Mouse (Mus musculus): ENCODE data around the gene Pde11a.

The Pde11a gene

GRCm38 (mm10) chr2:76076838-76077237, 261.7 kb downstream of the Pde11a start:
- no peaks in the 10 kb centered on the region for H3K36me3 ChIP-seq (ENCODE audit: control insufficient read depth, insufficient read depth, low read length, poor library complexity, severe bottlenecking)
- DNase-seq (ENCODE audit: low read depth, low spot score) = no peak
- H3K27me3 ChIP-seq (ENCODE audit: control insufficient read depth, insufficient read depth, low read length, poor library complexity, severe bottlenecking) = no peaks in the 10 kb centered on the region

- no peaks in the 10 kb centered on the region for H3K36me3 ChIP-seq (ENCODE audit: control insufficient read depth, insufficient read depth, low read length, poor library complexity, severe bottlenecking)
- DNase-seq (ENCODE audit: low read depth, low spot score) = no peak
- H3K27me3 ChIP-seq (ENCODE audit: control insufficient read depth, insufficient read depth, low read length, poor library complexity, severe bottlenecking) = no peaks in the 10 kb centered on the region
Observed at GRCm38 (mm10) chr2:76076047-76076446, 262.5 kb downstream of the Pde11a start.

- no peak for DNase-seq (ENCODE audit: low read depth, low spot score)
- no peaks in the 10 kb centered on the region for H3K36me3 ChIP-seq (ENCODE audit: control insufficient read depth, insufficient read depth, low read length, poor library complexity, severe bottlenecking)
- no peaks in the 10 kb centered on the region for H3K27me3 ChIP-seq (ENCODE audit: control insufficient read depth, insufficient read depth, low read length, poor library complexity, severe bottlenecking)
Observed at GRCm38 (mm10) chr2:76073079-76073478, 265.5 kb downstream of the Pde11a start.

GRCm38 (mm10) chr2:76070432-76071306, 267.9 kb downstream of the Pde11a start:
- peak; percentile 67 for DNase-seq (ENCODE audit: low read depth, low spot score)

GRCm38 (mm10) chr2:76069238-76069637, 269.3 kb downstream of the Pde11a start:
- DNase-seq (ENCODE audit: low read depth, low spot score) = no peak
- H3K36me3 ChIP-seq (ENCODE audit: control insufficient read depth, insufficient read depth, low read length, poor library complexity, severe bottlenecking) = no peaks in the 10 kb centered on the region
- no peaks in the 10 kb centered on the region for H3K27me3 ChIP-seq (ENCODE audit: control insufficient read depth, insufficient read depth, low read length, poor library complexity, severe bottlenecking)

More at GRCm38 (mm10) chr2:76070432-76071306, 267.9 kb downstream of the Pde11a start:
- H3K36me3 ChIP-seq (ENCODE audit: control insufficient read depth, insufficient read depth, low read length, poor library complexity, severe bottlenecking) = no peaks in the 10 kb centered on the region
- no peaks in the 10 kb centered on the region for H3K27me3 ChIP-seq (ENCODE audit: control insufficient read depth, insufficient read depth, low read length, poor library complexity, severe bottlenecking)

GRCm38 (mm10) chr2:76068155-76068554, 270.4 kb downstream of the Pde11a start:
- no peak for DNase-seq (ENCODE audit: low read depth, low spot score)
- H3K27me3 ChIP-seq (ENCODE audit: control insufficient read depth, insufficient read depth, low read length, poor library complexity, severe bottlenecking) = no peaks in the 10 kb centered on the region
- no peaks in the 10 kb centered on the region for H3K36me3 ChIP-seq (ENCODE audit: control insufficient read depth, insufficient read depth, low read length, poor library complexity, severe bottlenecking)

- no peak for DNase-seq (ENCODE audit: low read depth, low spot score)
- H3K36me3 ChIP-seq (ENCODE audit: control insufficient read depth, insufficient read depth, low read length, poor library complexity, severe bottlenecking) = no peaks in the 10 kb centered on the region
- no peaks in the 10 kb centered on the region for H3K27me3 ChIP-seq (ENCODE audit: control insufficient read depth, insufficient read depth, low read length, poor library complexity, severe bottlenecking)
Observed at GRCm38 (mm10) chr2:76067144-76067543, 271.4 kb downstream of the Pde11a start.

- Histone ChIP-seq H3K36me3 (ENCODE audit: control insufficient read depth, insufficient read depth, low read length, poor library complexity, severe bottlenecking) (no peaks in the 10 kb centered on the region), H3K27me3 (ENCODE audit: control insufficient read depth, insufficient read depth, low read length, poor library complexity, severe bottlenecking) (no peaks in the 10 kb centered on the region)
- no peak for DNase-seq (ENCODE audit: low read depth, low spot score)
Observed at GRCm38 (mm10) chr2:76065292-76065691, 273.3 kb downstream of the Pde11a start.

- peak; percentile 11 for DNase-seq (ENCODE audit: low read depth, low spot score)
- Histone ChIP-seq H3K27me3 (ENCODE audit: control insufficient read depth, insufficient read depth, low read length, poor library complexity, severe bottlenecking) (no peaks in the 10 kb centered on the region), H3K36me3 (ENCODE audit: control insufficient read depth, insufficient read depth, low read length, poor library complexity, severe bottlenecking) (no peaks in the 10 kb centered on the region)
Observed at GRCm38 (mm10) chr2:76064078-76064477, 274.5 kb downstream of the Pde11a start.

- Histone ChIP-seq H3K27me3 (ENCODE audit: control insufficient read depth, insufficient read depth, low read length, poor library complexity, severe bottlenecking) (no peaks in the 10 kb centered on the region), H3K36me3 (ENCODE audit: control insufficient read depth, insufficient read depth, low read length, poor library complexity, severe bottlenecking) (no peaks in the 10 kb centered on the region)
- DNase-seq (ENCODE audit: low read depth, low spot score) = no peak
Observed at GRCm38 (mm10) chr2:76060207-76060606, 278.4 kb downstream of the Pde11a start.

GRCm38 (mm10) chr2:76059595-76059994, 279.0 kb downstream of the Pde11a start:
- no peak for DNase-seq (ENCODE audit: low read depth, low spot score)
- no peaks in the 10 kb centered on the region for H3K27me3 ChIP-seq (ENCODE audit: control insufficient read depth, insufficient read depth, low read length, poor library complexity, severe bottlenecking)
- H3K36me3 ChIP-seq (ENCODE audit: control insufficient read depth, insufficient read depth, low read length, poor library complexity, severe bottlenecking) = no peaks in the 10 kb centered on the region

GRCm38 (mm10) chr2:76058661-76059467, 279.7 kb downstream of the Pde11a start:
- H3K27me3 ChIP-seq (ENCODE audit: control insufficient read depth, insufficient read depth, low read length, poor library complexity, severe bottlenecking) = no peaks in the 10 kb centered on the region
- no peak for DNase-seq (ENCODE audit: low read depth, low spot score)
- H3K36me3 ChIP-seq (ENCODE audit: control insufficient read depth, insufficient read depth, low read length, poor library complexity, severe bottlenecking) = no peaks in the 10 kb centered on the region

GRCm38 (mm10) chr2:76057555-76057954, 281.0 kb downstream of the Pde11a start:
- DNase-seq (ENCODE audit: low read depth, low spot score) = no peak
- H3K36me3 ChIP-seq (ENCODE audit: control insufficient read depth, insufficient read depth, low read length, poor library complexity, severe bottlenecking) = no peaks in the 10 kb centered on the region

GRCm38 (mm10) chr2:76053748-76054331, 284.7 kb downstream of the Pde11a start:
- Histone ChIP-seq H3K27me3 (ENCODE audit: control insufficient read depth, insufficient read depth, low read length, poor library complexity, severe bottlenecking) (no peaks in the 10 kb centered on the region), H3K36me3 (ENCODE audit: control insufficient read depth, insufficient read depth, low read length, poor library complexity, severe bottlenecking) (no peaks in the 10 kb centered on the region)
- DNase-seq (ENCODE audit: low read depth, low spot score) = no peak

More at GRCm38 (mm10) chr2:76057555-76057954, 281.0 kb downstream of the Pde11a start:
- no peaks in the 10 kb centered on the region for H3K27me3 ChIP-seq (ENCODE audit: control insufficient read depth, insufficient read depth, low read length, poor library complexity, severe bottlenecking)

Data from splenic B cell, adult 2 months (primary cell).